Mouse (Mus musculus): Measurements from ENCODE around the gene Bahd1. TPM values are rescaled to one million over a fixed set of nuclear protein-coding genes. Genes with fewer than 3 reads are reported as not detected.

Gene Bahd1
- polyA plus RNA-seq, 1 experiment from 2014 or later, result 3.2 TPM

GRCm38 (mm10) chr2:118912706-118913105 lies 12.5 kb downstream of the Bahd1 start:
- WGBS (ENCODE audit: insufficient replicate concordance), result 68% methylated on average over 8 of the region's 8 CpGs
- H3K9ac ChIP-seq, result no peak overlapping the region
- ATAC-seq (ENCODE audit: insufficient read depth), result no peak
- H3K4me1 ChIP-seq (replicated peaks), result peaks cover 58% of the 10 kb centered on the region
- H3K27ac ChIP-seq (replicated peaks), result no peak overlapping the region
- H3K4me3 ChIP-seq (replicated peaks), result no peak overlapping the region
- no peaks in the 10 kb centered on the region for H3K27me3 ChIP-seq
- no peak overlapping the region for H3K4me2 ChIP-seq
- peaks cover 18% of the 10 kb centered on the region for H3K36me3 ChIP-seq (replicated peaks)
- no peaks in the 10 kb centered on the region for H3K9me3 ChIP-seq (replicated peaks)

- WGBS (ENCODE audit: insufficient replicate concordance), result 64% methylated on average over 11 of the region's 11 CpGs
- H3K9ac ChIP-seq, result no peak overlapping the region
- H3K36me3 ChIP-seq (replicated peaks), result peaks cover 24% of the 10 kb centered on the region
- no peak overlapping the region; the same call in 1 of the 2 replicates for H3K27ac ChIP-seq (replicated peaks)
- H3K9me3 ChIP-seq (replicated peaks), result no peaks in the 10 kb centered on the region
- no peak overlapping the region; the same call in 1 of the 2 replicates for H3K4me3 ChIP-seq (replicated peaks)
- ATAC-seq (ENCODE audit: insufficient read depth), result 0 out of 2 replicates have a peak, but pooled peaks have one; percentile 47
- H3K4me2 ChIP-seq, result peak overlapping the region; percentile 30
- no peaks in the 10 kb centered on the region for H3K27me3 ChIP-seq
- H3K4me1 ChIP-seq (replicated peaks), result peaks cover 52% of the 10 kb centered on the region
These were observed 13.5 kb downstream of the Bahd1 start for GRCm38 (mm10) chr2:118913551-118914276.

- no peak for ATAC-seq (ENCODE audit: insufficient read depth)
- peaks cover 32% of the 10 kb centered on the region for H3K36me3 ChIP-seq (replicated peaks)
- no peak overlapping the region for H3K4me3 ChIP-seq (replicated peaks)
- no peak overlapping the region for H3K27ac ChIP-seq (replicated peaks)
- H3K4me1 ChIP-seq (replicated peaks), result peaks cover 47% of the 10 kb centered on the region
- H3K9me3 ChIP-seq (replicated peaks), result no peaks in the 10 kb centered on the region
- H3K9ac ChIP-seq, result no peak overlapping the region
- no peaks in the 10 kb centered on the region for H3K27me3 ChIP-seq
- no peak overlapping the region for H3K4me2 ChIP-seq
- 66% methylated on average over 8 of the region's 8 CpGs for WGBS (ENCODE audit: insufficient replicate concordance)
These were observed 14.5 kb downstream of the Bahd1 start for GRCm38 (mm10) chr2:118914685-118915084.

- ATAC-seq (ENCODE audit: insufficient read depth), result no peak
- Histone ChIP-seq H3K27ac (replicated peaks) (no peak overlapping the region), H3K4me2 (no peak overlapping the region), H3K9ac (no peak overlapping the region), H3K27me3 (no peaks in the 10 kb centered on the region), H3K4me3 (replicated peaks) (no peak overlapping the region), H3K4me1 (replicated peaks) (peaks cover 30% of the 10 kb centered on the region), H3K36me3 (replicated peaks) (peaks cover 49% of the 10 kb centered on the region), H3K9me3 (replicated peaks) (no peaks in the 10 kb centered on the region)
- WGBS (ENCODE audit: insufficient replicate concordance), result 86% methylated on average over 17 of the region's 17 CpGs
These were observed 16.3 kb downstream of the Bahd1 start for GRCm38 (mm10) chr2:118916436-118916835.

GRCm38 (mm10) chr2:118918543-118918942 lies 18.4 kb downstream of the Bahd1 start:
- Histone ChIP-seq H3K27me3 (no peaks in the 10 kb centered on the region), H3K4me2 (no peak overlapping the region), H3K4me3 (replicated peaks) (no peak overlapping the region), H3K4me1 (replicated peaks) (peaks cover 20% of the 10 kb centered on the region), H3K27ac (replicated peaks) (no peak overlapping the region), H3K9ac (no peak overlapping the region), H3K36me3 (replicated peaks) (peaks cover 70% of the 10 kb centered on the region), H3K9me3 (replicated peaks) (no peaks in the 10 kb centered on the region)
- no peak for ATAC-seq (ENCODE audit: insufficient read depth)
- 89% methylated on average over 1 of the region's 1 CpGs for WGBS (ENCODE audit: insufficient replicate concordance)

- Histone ChIP-seq H3K4me1 (replicated peaks) (peaks cover 8% of the 10 kb centered on the region; the same call in 1 of the 2 replicates), H3K9me3 (replicated peaks) (no peaks in the 10 kb centered on the region), H3K27me3 (no peaks in the 10 kb centered on the region), H3K4me2 (no peak overlapping the region), H3K36me3 (replicated peaks) (peaks cover 75% of the 10 kb centered on the region), H3K9ac (no peak overlapping the region), H3K4me3 (replicated peaks) (no peak overlapping the region), H3K27ac (replicated peaks) (no peak overlapping the region)
- no peak for ATAC-seq (ENCODE audit: insufficient read depth)
- 81% methylated on average over 3 of the region's 3 CpGs for WGBS (ENCODE audit: insufficient replicate concordance)
These were observed 20.3 kb downstream of the Bahd1 start for GRCm38 (mm10) chr2:118920428-118920827.

- Histone ChIP-seq H3K4me2 (peak overlapping the region; percentile 96), H3K4me3 (replicated peaks) (peak overlapping the region; percentile 74), H3K9me3 (replicated peaks) (no peaks in the 10 kb centered on the region), H3K27me3 (no peaks in the 10 kb centered on the region), H3K36me3 (replicated peaks) (peaks cover 31% of the 10 kb centered on the region), H3K9ac (peak overlapping the region; percentile 70), H3K27ac (replicated peaks) (peak overlapping the region; percentile 66), H3K4me1 (replicated peaks) (peaks cover 43% of the 10 kb centered on the region)
- WGBS (ENCODE audit: insufficient replicate concordance), result 4% methylated on average over 6 of the region's 6 CpGs
- ATAC-seq (ENCODE audit: insufficient read depth), result peak; percentile 33
These were observed 25.8 kb downstream of the Bahd1 start for GRCm38 (mm10) chr2:118925952-118926351.

GRCm38 (mm10) chr2:118926361-118926997 lies 26.3 kb downstream of the Bahd1 start, which contains the start of gene Chst14:
Chst14 (plus strand) TSS chr2:118926496.
- Histone ChIP-seq H3K9ac (peak within 1 kb of the TSS; percentile 70), H3K36me3 (replicated peaks) (peaks cover 26% of the 10 kb centered on the region), H3K27ac (replicated peaks) (peak within 1 kb of the TSS; percentile 66), H3K4me3 (replicated peaks) (peak within 1 kb of the TSS; percentile 74), H3K9me3 (replicated peaks) (no peaks in the 10 kb centered on the region), H3K27me3 (no peaks in the 10 kb centered on the region), H3K4me1 (replicated peaks) (peaks cover 43% of the 10 kb centered on the region), H3K4me2 (peak within 1 kb of the TSS; percentile 96)
- ATAC-seq (ENCODE audit: insufficient read depth), result peak; percentile 92
- WGBS (ENCODE audit: insufficient replicate concordance), result under 1% methylated on average over 47 of the region's 47 CpGs

- H3K4me2 ChIP-seq, result peak overlapping the region; percentile 96
- H3K4me3 ChIP-seq (replicated peaks), result peak overlapping the region; percentile 74
- no peaks in the 10 kb centered on the region for H3K9me3 ChIP-seq (replicated peaks)
- H3K27me3 ChIP-seq, result no peaks in the 10 kb centered on the region
- peaks cover 19% of the 10 kb centered on the region for H3K36me3 ChIP-seq (replicated peaks)
- peak overlapping the region; percentile 66 for H3K27ac ChIP-seq (replicated peaks)
- WGBS (ENCODE audit: insufficient replicate concordance), result 31% methylated on average over 31 of the region's 31 CpGs
- peaks cover 43% of the 10 kb centered on the region for H3K4me1 ChIP-seq (replicated peaks)
- ATAC-seq (ENCODE audit: insufficient read depth), result no peak
- peak overlapping the region; percentile 70 for H3K9ac ChIP-seq
These were observed 27.0 kb downstream of the Bahd1 start for GRCm38 (mm10) chr2:118926998-118927739.

- H3K4me1 ChIP-seq (replicated peaks), result peaks cover 9% of the 10 kb centered on the region
- H3K36me3 ChIP-seq (replicated peaks), result no peaks in the 10 kb centered on the region
- no peak overlapping the region for H3K4me2 ChIP-seq
- no peak for ATAC-seq (ENCODE audit: insufficient read depth)
- H3K4me3 ChIP-seq (replicated peaks), result no peak overlapping the region
- 61% methylated on average over 7 of the region's 7 CpGs for WGBS (ENCODE audit: insufficient replicate concordance)
- no peaks in the 10 kb centered on the region for H3K9me3 ChIP-seq (replicated peaks)
- H3K27me3 ChIP-seq, result peaks cover 8% of the 10 kb centered on the region; the same call in 1 of the 2 replicates
- H3K27ac ChIP-seq (replicated peaks), result no peak overlapping the region
- H3K9ac ChIP-seq, result no peak overlapping the region
These were observed 41.2 kb downstream of the Bahd1 start for GRCm38 (mm10) chr2:118941341-118941740.

- H3K27ac ChIP-seq (replicated peaks), result no peak overlapping the region
- no peak overlapping the region for H3K4me2 ChIP-seq
- 57% methylated on average over 6 of the region's 6 CpGs for WGBS (ENCODE audit: insufficient replicate concordance)
- ATAC-seq (ENCODE audit: insufficient read depth), result peak; percentile 49; the same call in 1 of the 2 replicates
- H3K4me1 ChIP-seq (replicated peaks), result peaks cover 6% of the 10 kb centered on the region; the same call in 1 of the 2 replicates
- no peak overlapping the region for H3K9ac ChIP-seq
- no peak overlapping the region for H3K4me3 ChIP-seq (replicated peaks)
- H3K9me3 ChIP-seq (replicated peaks), result no peaks in the 10 kb centered on the region
- H3K27me3 ChIP-seq, result peaks cover 8% of the 10 kb centered on the region; the same call in 1 of the 2 replicates
- no peaks in the 10 kb centered on the region for H3K36me3 ChIP-seq (replicated peaks)
These were observed 43.1 kb downstream of the Bahd1 start for GRCm38 (mm10) chr2:118943232-118943631.

Data from liver, embryonic 15.5 days (tissue).